Mouse (Mus musculus) limb, embryonic 14.5 days (tissue): ENCODE measurements around the gene Gm47955. TPM values are rescaled to one million over a fixed set of nuclear protein-coding genes. Genes with fewer than 3 reads are reported as not detected.
"Not testable (repeated sequence)": the region's sequence is repeated elsewhere in the genome, so short reads cannot be mapped to it uniquely, and the experiment has no call there.

Experiments
- ATAC-seq: fragments of 200-750 bp; cut with Nextera tagmentation; 2 replicates; pipeline ENCODE4 v1.8.0; 2017; ENCODE audit warnings: low read depth, moderate number of reproducible peaks, moderate TSS enrichment; ENCODE audit not compliant: low FRiP score
- DNase-seq: peaks from one replicate; pipeline ENCODE4 v3.0.0-alpha.2; 2015; ENCODE audit warnings: low spot score
- H3K27ac ChIP-seq: fragments of 300-500 bp; sonication (generic); replicated peaks from 2 replicates; pipeline ENCODE4 v1.5.1; 2014; ENCODE audit warnings: low read depth, mild to moderate bottlenecking, low read length, moderate library complexity, mixed read lengths
- H3K27me3 ChIP-seq: fragments of 300-500 bp; sonication (generic); 2 replicates; pipeline ENCODE4 v1.6.1; 2014; ENCODE audit warnings: low read length, mixed read lengths; ENCODE audit not compliant: control insufficient read depth, insufficient read depth
- H3K36me3 ChIP-seq: fragments of 300-500 bp; sonication (generic); 2 replicates; pipeline ENCODE4 v1.6.1; 2014; ENCODE audit warnings: mild to moderate bottlenecking, low read length, moderate library complexity, mixed read lengths; ENCODE audit not compliant: control insufficient read depth, insufficient read depth
- H3K4me1 ChIP-seq: fragments of 300-500 bp; sonication (generic); 2 replicates; pipeline ENCODE4 v1.6.1; 2014; ENCODE audit warnings: antibody characterized with exemption, low read length, mixed read lengths; ENCODE audit not compliant: control insufficient read depth, insufficient read depth
- H3K4me2 ChIP-seq: fragments of 300-500 bp; sonication (generic); replicated peaks from 2 replicates; pipeline ENCODE4 v1.6.1; 2014; ENCODE audit warnings: low read depth, mild to moderate bottlenecking, low read length, moderate library complexity; ENCODE audit not compliant: severe bottlenecking
- H3K4me3 ChIP-seq: fragments of 300-500 bp; sonication (generic); replicated peaks from 2 replicates; pipeline ENCODE4 v1.5.1; 2014; ENCODE audit warnings: low read length
- H3K9ac ChIP-seq: fragments of 300-500 bp; sonication (generic); 2 replicates; pipeline ENCODE4 v1.6.1; 2014; ENCODE audit warnings: mild to moderate bottlenecking, low read depth, low read length, moderate library complexity; ENCODE audit not compliant: severe bottlenecking
- H3K9me3 ChIP-seq: fragments of 300-500 bp; sonication (generic); 2 replicates; pipeline ENCODE4 v1.6.1; 2016; ENCODE audit warnings: low read length; ENCODE audit not compliant: control insufficient read depth
- POLR2A ChIP-seq: fragments of 200-500 bp; IDR thresholded peaks from 2 replicates; pipeline ENCODE4 v1.8.0; 2012; ENCODE audit warnings: inconsistent platforms, mild to moderate bottlenecking, moderate library complexity, borderline replicate concordance; ENCODE audit not compliant: insufficient read depth, insufficient read length; ENCODE audit errors: extremely low read depth
- WGBS: fragments of 180-500 bp; shearing (Covaris S2); extraction: QIAGEN DNeasy Blood & Tissue Kit; methylation state at CpG from one replicate; pipeline ENCODE4 v1.1.7; 2014; 5-methylcytosine and 5-hydroxymethylcytosine counted together
- polyA plus RNA-seq, 2 experiments: library from polyadenylated mRNA; depleted of rRNA in 1 of 2; stranded (reverse) in 1 of 2; unstranded in 1 of 2; fragments of >200 nt; fragmentation: Nextera tagmentation in 1 of 2; extraction: Ambion mirVana in 1 of 2; gene quantifications; 2 replicates each; pipeline versions ENCODE4 v1.2.1 to v1.2.3; 2012 to 2014

Gm47955 gene
- polyA plus RNA-seq, 2 experiments = not detected

- TF ChIP-seq POLR2A = no peak
- Histone ChIP-seq H3K9me3 (no peaks in the 10 kb centered on the region), H3K4me2 (no peak overlapping the region), H3K36me3 (no peaks in the 10 kb centered on the region), H3K27ac (no peak overlapping the region), H3K9ac (no peak overlapping the region), H3K4me3 (no peak overlapping the region), H3K27me3 (no peaks in the 10 kb centered on the region), H3K4me1 (0 out of 2 replicates have a peak, but pooled peaks cover 4% of the 10 kb centered on the region)
- DNase-seq = no peak
- ATAC-seq = no peak
- 84% methylated on average over 6 of the region's 6 CpGs for WGBS
Observed at GRCm38 (mm10) chr1:82992093-82992492, 32.0 kb downstream of the Gm47955 start.

- 0 out of 2 replicates have a peak, but pooled peaks cover 4% of the 10 kb centered on the region for H3K4me1 ChIP-seq
- ATAC-seq (no peak), DNase-seq (no peak)
- no peak for TF ChIP-seq POLR2A
- no peak overlapping the region for H3K9ac ChIP-seq
- H3K27me3 ChIP-seq = no peaks in the 10 kb centered on the region
- no peak overlapping the region for H3K4me2 ChIP-seq
- no peaks in the 10 kb centered on the region for H3K9me3 ChIP-seq
- no peak overlapping the region for H3K27ac ChIP-seq
- no peaks in the 10 kb centered on the region for H3K36me3 ChIP-seq
- 89% methylated on average over 3 of the region's 3 CpGs for WGBS
- H3K4me3 ChIP-seq = no peak overlapping the region
Observed at GRCm38 (mm10) chr1:82993947-82994346, 33.9 kb downstream of the Gm47955 start.

- not testable (repeated sequence) for H3K9ac ChIP-seq, DNase-seq, H3K36me3 ChIP-seq, H3K9me3 ChIP-seq, H3K27ac ChIP-seq, H3K4me2 ChIP-seq, H3K4me1 ChIP-seq, ATAC-seq, H3K4me3 ChIP-seq, H3K27me3 ChIP-seq
- WGBS = 92% methylated on average over 8 of the region's 9 CpGs
Observed at GRCm38 (mm10) chr1:83000306-83000705, 40.2 kb downstream of the Gm47955 start, which contains the start of gene Gm47959. Gene Gm47959, plus strand, starts transcription at chr1:83000548.

- no peak overlapping the region for H3K27ac ChIP-seq
- TF ChIP-seq POLR2A = no peak
- no peak overlapping the region for H3K9ac ChIP-seq
- WGBS = 73% methylated on average over 8 of the region's 8 CpGs
- no peaks in the 10 kb centered on the region for H3K4me1 ChIP-seq
- no peak overlapping the region for H3K4me2 ChIP-seq
- no peaks in the 10 kb centered on the region for H3K27me3 ChIP-seq
- ATAC-seq = no peak
- no peak overlapping the region for H3K4me3 ChIP-seq
- H3K9me3 ChIP-seq = no peaks in the 10 kb centered on the region
- DNase-seq = no peak
- H3K36me3 ChIP-seq = no peaks in the 10 kb centered on the region
Observed at GRCm38 (mm10) chr1:83006218-83007179, 46.4 kb downstream of the Gm47955 start.

- H3K4me1 ChIP-seq = no peaks in the 10 kb centered on the region
- no peaks in the 10 kb centered on the region for H3K27me3 ChIP-seq
- DNase-seq = no peak
- H3K4me2 ChIP-seq = no peak overlapping the region
- H3K4me3 ChIP-seq = no peak overlapping the region
- H3K9me3 ChIP-seq = no peaks in the 10 kb centered on the region
- no peak overlapping the region for H3K27ac ChIP-seq
- ATAC-seq = no peak
- no peaks in the 10 kb centered on the region for H3K36me3 ChIP-seq
- no peak overlapping the region for H3K9ac ChIP-seq
- TF ChIP-seq POLR2A = no peak
- WGBS = 66% methylated on average over 6 of the region's 6 CpGs
Observed at GRCm38 (mm10) chr1:83007471-83007870, 47.4 kb downstream of the Gm47955 start.

Other genes starting within 250 kb of the Gm47955 start
- gene Mff, start 235.4 kb upstream of the Gm47955 start, polyA plus RNA-seq (2012; rRNA removed) = 150 and 176 TPM in 2 replicates
- 223 and 224 TPM in 2 replicates for gene Mff, start 235.4 kb upstream of the Gm47955 start, polyA plus RNA-seq (2014; fragmentation: Nextera tagmentation; extraction: Ambion mirVana)
- not detected in 2 replicates for gene Tm4sf20, start 191.8 kb upstream of the Gm47955 start, polyA plus RNA-seq (2012; rRNA removed)
- gene Tm4sf20, start 191.8 kb upstream of the Gm47955 start, polyA plus RNA-seq (2014; fragmentation: Nextera tagmentation; extraction: Ambion mirVana) = not detected in 2 replicates
- not detected in 2 replicates for gene Gm47791, start 189.0 kb upstream of the Gm47955 start, polyA plus RNA-seq (2012; rRNA removed)
- gene Gm47791, start 189.0 kb upstream of the Gm47955 start, polyA plus RNA-seq (2014; fragmentation: Nextera tagmentation; extraction: Ambion mirVana) = not detected in 2 replicates
- 39.6 and 47.4 TPM in 2 replicates for gene Agfg1, start 120.8 kb upstream of the Gm47955 start, polyA plus RNA-seq (2012; rRNA removed)
- 36.9 and 41.8 TPM in 2 replicates for gene Agfg1, start 120.8 kb upstream of the Gm47955 start, polyA plus RNA-seq (2014; fragmentation: Nextera tagmentation; extraction: Ambion mirVana)
- 0.55 and 1.9 TPM in 2 replicates for gene A030005L19Rik, start 47.0 kb upstream of the Gm47955 start, polyA plus RNA-seq (2012; rRNA removed)
- 0.23 TPM in 1 of 2 replicates, not detected in the other for gene A030005L19Rik, start 47.0 kb upstream of the Gm47955 start, polyA plus RNA-seq (2014; fragmentation: Nextera tagmentation; extraction: Ambion mirVana)
- not detected in 2 replicates for gene A030014E15Rik, start 35.4 kb upstream of the Gm47955 start, polyA plus RNA-seq (2012; rRNA removed)
- not detected in 2 replicates for gene A030014E15Rik, start 35.4 kb upstream of the Gm47955 start, polyA plus RNA-seq (2014; fragmentation: Nextera tagmentation; extraction: Ambion mirVana)
- gene Gm6217, start 28.9 kb upstream of the Gm47955 start, polyA plus RNA-seq (2012; rRNA removed) = 0.08 TPM in 1 of 2 replicates, not detected in the other
- not detected in 2 replicates for gene Gm6217, start 28.9 kb upstream of the Gm47955 start, polyA plus RNA-seq (2014; fragmentation: Nextera tagmentation; extraction: Ambion mirVana)
- gene A030003K21Rik, start 16.9 kb upstream of the Gm47955 start, polyA plus RNA-seq (2012; rRNA removed) = 0.08 TPM in 1 of 2 replicates, not detected in the other
- gene A030003K21Rik, start 16.9 kb upstream of the Gm47955 start, polyA plus RNA-seq (2014; fragmentation: Nextera tagmentation; extraction: Ambion mirVana) = 0.33 TPM in 1 of 2 replicates, not detected in the other
- gene Gm7544, start 4.3 kb upstream of the Gm47955 start, polyA plus RNA-seq (2012; rRNA removed) = 0.14 TPM in 1 of 2 replicates, not detected in the other
- not detected in 2 replicates for gene Gm7544, start 4.3 kb upstream of the Gm47955 start, polyA plus RNA-seq (2014; fragmentation: Nextera tagmentation; extraction: Ambion mirVana)
- gene Gm47959, start 40.3 kb downstream of the Gm47955 start, polyA plus RNA-seq (2012; rRNA removed) = not detected in 2 replicates
- gene Gm47959, start 40.3 kb downstream of the Gm47955 start, polyA plus RNA-seq (2014; fragmentation: Nextera tagmentation; extraction: Ambion mirVana) = not detected in 2 replicates
- gene Slc19a3, start 78.2 kb downstream of the Gm47955 start, polyA plus RNA-seq (2012; rRNA removed) = 1.2 and 1.3 TPM in 2 replicates
- gene Slc19a3, start 78.2 kb downstream of the Gm47955 start, polyA plus RNA-seq (2014; fragmentation: Nextera tagmentation; extraction: Ambion mirVana) = 0.35 and 0.54 TPM in 2 replicates
- gene Krtap28-10, start 82.2 kb downstream of the Gm47955 start, polyA plus RNA-seq (2012; rRNA removed) = not detected in 2 replicates
- not detected in 2 replicates for gene Krtap28-10, start 82.2 kb downstream of the Gm47955 start, polyA plus RNA-seq (2014; fragmentation: Nextera tagmentation; extraction: Ambion mirVana)
- gene Gm47969, start 84.6 kb downstream of the Gm47955 start, polyA plus RNA-seq (2012; rRNA removed) = not detected in 2 replicates
- gene Gm47969, start 84.6 kb downstream of the Gm47955 start, polyA plus RNA-seq (2014; fragmentation: Nextera tagmentation; extraction: Ambion mirVana) = not detected in 2 replicates
- gene A030005K14Rik, start 99.1 kb downstream of the Gm47955 start, polyA plus RNA-seq (2012; rRNA removed) = not detected in 2 replicates
- gene A030005K14Rik, start 99.1 kb downstream of the Gm47955 start, polyA plus RNA-seq (2014; fragmentation: Nextera tagmentation; extraction: Ambion mirVana) = not detected in 2 replicates
- 0.09 and 0.13 TPM in 2 replicates for gene Krtap28-13, start 100.6 kb downstream of the Gm47955 start, polyA plus RNA-seq (2012; rRNA removed)
- not detected in 2 replicates for gene Krtap28-13, start 100.6 kb downstream of the Gm47955 start, polyA plus RNA-seq (2014; fragmentation: Nextera tagmentation; extraction: Ambion mirVana)
- gene Ccl20, start 156.5 kb downstream of the Gm47955 start, polyA plus RNA-seq (2012; rRNA removed) = 0.13 TPM in 1 of 2 replicates, not detected in the other
- gene Ccl20, start 156.5 kb downstream of the Gm47955 start, polyA plus RNA-seq (2014; fragmentation: Nextera tagmentation; extraction: Ambion mirVana) = not detected in 2 replicates
- 0.36 and 0.45 TPM in 2 replicates for gene Daw1, start 199.5 kb downstream of the Gm47955 start, polyA plus RNA-seq (2012; rRNA removed)
- 0.18 and 0.29 TPM in 2 replicates for gene Daw1, start 199.5 kb downstream of the Gm47955 start, polyA plus RNA-seq (2014; fragmentation: Nextera tagmentation; extraction: Ambion mirVana)